Mouse (Mus musculus) gastrocnemius, adult 2 months (tissue): ENCODE data around the gene Tspan9. TPM values are rescaled to one million over a fixed set of nuclear protein-coding genes. Genes with fewer than 3 reads are reported as not detected.

Experiments
- DNase-seq: peaks from one replicate; pipeline ENCODE4 v3.0.0; 2022
- H3K27ac ChIP-seq: fragments of 200-600 bp; 2 replicates; pipeline ENCODE4 v1.8.1; 2022; ENCODE audit warnings: mild to moderate bottlenecking
- H3K4me3 ChIP-seq: fragments of 200-600 bp; 2 replicates; pipeline ENCODE4 v1.8.1; 2022; ENCODE audit warnings: mild to moderate bottlenecking, moderate library complexity
- CTCF ChIP-seq: fragments of 200-600 bp; IDR thresholded peaks from 2 replicates; pipeline ENCODE4 v1.8.1; 2022; ENCODE audit warnings: antibody characterized with exemption, mild to moderate bottlenecking, moderate library complexity
- intact Hi-C: fragments of 180-260 bp; cut with DNase I; formaldehyde crosslinking; loops from one replicate; pipeline ENCODE4 v1.15.1; 2025
- total RNA-seq, 2 experiments: library from RNA; stranded (reverse); gene quantifications; 2 replicates each; pipeline ENCODE4 v1.2.3; 2021

Tspan9 gene
- total RNA-seq, 2 experiments from 2014 or later, result 21.8 to 41.9 TPM

GRCm38 (mm10) chr6:128006156-128006555, 137.2 kb downstream of the Tspan9 start:
- no peak for DNase-seq
- intact Hi-C loops, result loop anchor here (2.0 kb wide), 1 partner anchor 15 kb away; no protein-coding TSS in a partner anchor
- TF ChIP-seq CTCF, result no peak
- Histone ChIP-seq H3K27ac (no peak overlapping the region), H3K4me3 (no peak overlapping the region)

GRCm38 (mm10) chr6:128004544-128004943, 138.8 kb downstream of the Tspan9 start:
- intact Hi-C loops, result no loop called here
- TF ChIP-seq CTCF, result no peak
- no peak for DNase-seq
- Histone ChIP-seq H3K27ac (no peak overlapping the region), H3K4me3 (no peak overlapping the region)

GRCm38 (mm10) chr6:128003542-128003941, 139.9 kb downstream of the Tspan9 start:
- intact Hi-C loops, result no loop called here
- no peak overlapping the region for H3K4me3 ChIP-seq
- DNase-seq, result no peak
- H3K27ac ChIP-seq, result no peak overlapping the region
- no peak for TF ChIP-seq CTCF

- TF ChIP-seq CTCF, result no peak
- no peak overlapping the region for H3K4me3 ChIP-seq
- DNase-seq, result no peak
- no peak overlapping the region for H3K27ac ChIP-seq
- intact Hi-C loops, result no loop called here
These were observed 140.7 kb downstream of the Tspan9 start for GRCm38 (mm10) chr6:128002667-128003066.

- Histone ChIP-seq H3K27ac (no peak overlapping the region), H3K4me3 (no peak overlapping the region)
- TF ChIP-seq CTCF, result no peak
- intact Hi-C loops, result no loop called here
- DNase-seq, result no peak
These were observed 141.3 kb downstream of the Tspan9 start for GRCm38 (mm10) chr6:128002104-128002503.

- no peak overlapping the region for H3K4me3 ChIP-seq
- TF ChIP-seq CTCF, result no peak
- H3K27ac ChIP-seq, result no peak overlapping the region
- no peak for DNase-seq
- intact Hi-C loops, result no loop called here
These were observed 141.8 kb downstream of the Tspan9 start for GRCm38 (mm10) chr6:128001587-128001986.

GRCm38 (mm10) chr6:128000777-128001176, 142.6 kb downstream of the Tspan9 start:
- TF ChIP-seq CTCF, result no peak
- no peak for DNase-seq

GRCm38 (mm10) chr6:127999118-127999517, 144.3 kb downstream of the Tspan9 start:
- no peak for DNase-seq
- TF ChIP-seq CTCF, result no peak
- intact Hi-C loops, result no loop called here
- Histone ChIP-seq H3K27ac (no peak overlapping the region), H3K4me3 (no peak overlapping the region)

More at GRCm38 (mm10) chr6:128000777-128001176, 142.6 kb downstream of the Tspan9 start:
- no peak overlapping the region for H3K27ac ChIP-seq
- H3K4me3 ChIP-seq, result no peak overlapping the region
- intact Hi-C loops, result no loop called here

- Histone ChIP-seq H3K4me3 (no peak overlapping the region), H3K27ac (no peak overlapping the region)
- peak; percentile 39 for TF ChIP-seq CTCF
- intact Hi-C loops, result no loop called here
- no peak for DNase-seq
These were observed 146.5 kb downstream of the Tspan9 start for GRCm38 (mm10) chr6:127996928-127997327.

- DNase-seq, result no peak
- H3K4me3 ChIP-seq, result no peak overlapping the region
- H3K27ac ChIP-seq, result peak overlapping the region; percentile 77; the same call in 1 of the 2 replicates
- TF ChIP-seq CTCF, result no peak
- intact Hi-C loops, result loop anchor here (5.0 kb wide), 1 partner anchor 34 kb away; no protein-coding TSS in a partner anchor
These were observed 150.4 kb downstream of the Tspan9 start for GRCm38 (mm10) chr6:127992993-127993392.

GRCm38 (mm10) chr6:127991509-127992176, 151.8 kb downstream of the Tspan9 start:
- H3K4me3 ChIP-seq, result no peak overlapping the region
- DNase-seq, result peak; percentile 75
- H3K27ac ChIP-seq, result peak overlapping the region; percentile 77
- no peak for TF ChIP-seq CTCF
- intact Hi-C loops, result loop anchor here (2.0 to 5.0 kb wide), 2 partner anchors 15 to 36 kb away; no protein-coding TSS in a partner anchor

GRCm38 (mm10) chr6:127989624-127990212, 153.7 kb downstream of the Tspan9 start:
- intact Hi-C loops, result loop anchor here (2.0 to 5.0 kb wide), 2 partner anchors 17 to 38 kb away; no protein-coding TSS in a partner anchor
- H3K27ac ChIP-seq, result peak overlapping the region; percentile 84
- H3K4me3 ChIP-seq, result peak overlapping the region; percentile 42
- TF ChIP-seq CTCF, result no peak
- peak; percentile 93 for DNase-seq

- H3K27ac ChIP-seq, result peak overlapping the region; percentile 84
- no peak for DNase-seq
- H3K4me3 ChIP-seq, result peak overlapping the region; percentile 20; the same call in 1 of the 2 replicates
- TF ChIP-seq CTCF, result no peak
- intact Hi-C loops, result no loop called here
These were observed 154.4 kb downstream of the Tspan9 start for GRCm38 (mm10) chr6:127988944-127989494.
